Mouse (Mus musculus) lung, adult 2 months (tissue): ENCODE results near the gene Mrpl36.

Source experiments
- CTCF ChIP-seq: fragments of 200-500 bp; IDR thresholded peaks from 2 replicates; pipeline ENCODE4 v1.5.1; 2011; ENCODE audit warnings: mild to moderate bottlenecking, low read length, control low read depth; ENCODE audit not compliant: insufficient read depth
- POLR2A ChIP-seq: fragments of 200-500 bp; IDR thresholded peaks from 2 replicates; pipeline ENCODE4 v1.6.1; 2011; ENCODE audit warnings: low read depth, mild to moderate bottlenecking, control low read depth, low read length, borderline replicate concordance; ENCODE audit errors: extremely low read depth

- TF ChIP-seq CTCF (no peak), POLR2A (no peak)
Observed at GRCm38 (mm10) chr13:73279196-73279595, 49.1 kb upstream of the Mrpl36 start.
